Mouse (Mus musculus): ENCODE results near the gene Csf3r. TPM values are rescaled to one million over a fixed set of nuclear protein-coding genes. Genes with fewer than 3 reads are reported as not detected.
A peak's percentile ranks its signal among the peaks of the same experiment; 100 is the strongest.

Gene Csf3r
- polyA plus RNA-seq, 1 experiment: 39.2 TPM

DNA sequence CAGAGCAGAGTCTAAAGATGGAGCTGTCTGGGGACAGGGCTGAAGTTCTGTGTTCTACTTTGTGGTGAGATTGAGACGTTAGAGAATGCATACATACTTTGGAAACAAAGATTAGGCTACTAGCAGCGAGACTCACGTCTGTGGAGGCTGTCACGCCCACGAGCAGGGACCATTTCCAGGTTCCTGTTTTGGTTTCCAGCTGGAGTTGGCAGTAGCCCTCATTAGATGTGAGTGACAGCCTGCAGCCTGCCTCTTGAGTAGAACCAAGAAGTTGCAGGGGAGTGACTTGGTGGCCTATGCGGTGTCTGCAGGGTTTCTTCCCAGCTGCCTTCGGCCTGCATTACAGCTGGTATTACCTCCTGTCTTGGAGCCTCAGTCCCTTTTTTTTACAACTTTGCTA, 27.3 kb downstream of the Csf3r start:
- Histone ChIP-seq H3K4me3 (replicated peaks; ENCODE audit: extremely low read depth, low read depth, low read length) (no peak overlapping the region), H3K4me1 (ENCODE audit: control insufficient read depth, insufficient read depth, low read length) (peaks cover 3% of the 10 kb centered on the region; the same call in 1 of the 2 replicates)
- no peak for DNase-seq
- TF ChIP-seq CTCF (IDR thresholded peaks at IDR 0.05; ENCODE audit: insufficient read depth, low read length): no peak
- no peak for TF ChIP-seq POLR2A (IDR thresholded peaks at IDR 0.05; ENCODE audit: borderline replicate concordance, extremely low read depth, low read depth, low read length)
- WGBS: 57% methylated on average over 7 of the region's 7 CpGs

DNA sequence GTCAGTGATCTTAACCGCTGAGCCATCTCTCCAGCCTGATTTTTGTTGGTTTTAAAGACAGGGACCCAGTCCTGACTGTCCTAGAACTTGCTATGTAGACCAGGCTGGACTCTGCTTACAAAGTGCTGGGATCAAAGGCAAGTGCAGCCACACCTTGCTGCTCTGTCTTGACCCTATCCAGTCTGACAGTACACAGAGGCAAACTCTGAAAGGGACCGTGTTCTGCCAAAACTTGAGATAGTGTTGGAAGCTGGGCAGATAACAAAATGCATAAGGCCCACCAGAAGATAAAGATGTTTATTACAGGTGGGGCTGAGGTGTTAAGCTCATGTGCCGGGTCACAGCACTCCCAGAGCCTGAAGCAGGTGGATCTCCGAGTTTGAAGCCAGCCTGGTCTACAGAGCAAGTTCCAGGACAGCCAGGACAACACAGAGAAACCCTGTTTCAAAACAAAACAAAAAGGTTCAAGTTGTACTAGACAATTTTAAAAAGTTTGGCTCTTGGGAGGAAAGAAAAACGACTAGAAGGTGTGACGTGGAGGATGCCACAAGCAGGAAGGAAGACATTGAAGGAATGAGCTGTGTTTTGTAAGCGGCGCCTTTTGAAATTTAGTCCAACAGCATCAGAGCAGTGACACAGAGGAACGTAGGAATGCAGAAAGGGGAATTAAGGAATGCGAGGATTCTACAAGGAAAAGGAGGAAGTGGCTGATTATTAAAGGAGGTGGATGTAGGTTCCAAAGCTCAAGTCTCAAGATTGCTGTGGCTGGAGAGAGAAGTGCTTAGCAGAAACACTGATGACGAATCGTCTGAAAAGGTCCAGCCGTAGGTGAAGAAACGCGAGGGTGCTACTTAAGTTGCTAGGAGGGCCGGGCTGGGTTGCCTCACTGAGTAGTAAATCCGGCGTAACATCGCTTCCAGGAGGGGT, 33.1 kb downstream of the Csf3r start:
- Histone ChIP-seq H3K4me3 (replicated peaks; ENCODE audit: extremely low read depth, low read depth, low read length) (peak overlapping the region; percentile 74), H3K4me1 (ENCODE audit: control insufficient read depth, insufficient read depth, low read length) (0 out of 2 replicates have a peak, but pooled peaks cover 4% of the 10 kb centered on the region)
- no peak for TF ChIP-seq POLR2A (IDR thresholded peaks at IDR 0.05; ENCODE audit: borderline replicate concordance, extremely low read depth, low read depth, low read length)
- TF ChIP-seq CTCF (IDR thresholded peaks at IDR 0.05; ENCODE audit: insufficient read depth, low read length): no peak
- WGBS: 9% methylated on average over 19 of the region's 19 CpGs
- no peak for DNase-seq

DNA sequence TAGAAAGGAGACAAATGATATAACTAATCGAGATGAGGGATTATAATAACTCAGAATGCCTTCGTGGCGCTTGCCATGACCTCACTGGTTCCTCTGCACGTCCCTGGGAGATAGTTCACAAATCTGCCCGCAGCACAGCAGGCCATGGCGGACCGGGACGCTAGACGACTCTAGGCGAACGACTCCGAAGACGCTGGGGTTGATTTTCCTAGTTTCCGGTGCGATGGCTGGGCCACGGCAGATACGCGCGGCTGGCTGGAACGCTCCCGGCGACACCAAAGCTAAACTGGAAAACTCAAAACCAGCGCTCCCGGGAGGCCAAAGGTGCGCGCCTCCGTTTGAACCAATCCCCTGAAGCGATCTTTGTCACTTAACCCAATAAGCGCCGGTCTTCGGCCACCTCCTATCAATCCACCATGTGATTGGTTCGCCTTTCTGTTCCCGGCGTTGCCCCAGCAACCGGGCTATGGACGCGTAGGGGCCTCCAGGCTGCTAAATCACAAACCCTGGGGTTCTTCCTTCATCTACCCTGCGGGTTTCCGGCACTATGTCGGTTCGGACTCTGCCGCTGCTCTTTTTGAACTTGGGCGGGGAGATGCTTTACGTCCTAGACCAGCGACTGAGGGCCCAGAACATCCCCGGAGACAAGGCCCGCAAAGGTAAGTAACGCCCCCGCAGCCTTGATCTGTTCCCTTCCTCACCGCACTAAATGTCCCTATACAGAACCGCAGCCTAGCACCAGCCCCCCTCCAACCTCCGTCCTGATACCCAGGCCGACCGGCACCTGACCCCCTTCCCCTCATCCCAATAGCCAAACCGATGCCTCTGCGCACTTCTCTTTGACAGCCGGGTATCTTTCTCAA, 34.0 kb downstream of the Csf3r start, which contains the start of gene Oscp1:
TSS of gene Oscp1 (plus strand) at position 432 of the 863 bp plus-strand sequence.
- DNase-seq: peak; percentile 85
- WGBS: 1% methylated on average over 57 of the region's 57 CpGs
- TF ChIP-seq POLR2A (IDR thresholded peaks at IDR 0.05; ENCODE audit: borderline replicate concordance, extremely low read depth, low read depth, low read length) (0 out of 2 replicates have a peak, but pooled peaks have one; percentile 22), CTCF (IDR thresholded peaks at IDR 0.05; ENCODE audit: insufficient read depth, low read length) (no peak)
- Histone ChIP-seq H3K4me3 (replicated peaks; ENCODE audit: extremely low read depth, low read depth, low read length) (peak within 1 kb of the TSS; percentile 74), H3K4me1 (ENCODE audit: control insufficient read depth, insufficient read depth, low read length) (0 out of 2 replicates have a peak, but pooled peaks cover 4% of the 10 kb centered on the region)

DNA sequence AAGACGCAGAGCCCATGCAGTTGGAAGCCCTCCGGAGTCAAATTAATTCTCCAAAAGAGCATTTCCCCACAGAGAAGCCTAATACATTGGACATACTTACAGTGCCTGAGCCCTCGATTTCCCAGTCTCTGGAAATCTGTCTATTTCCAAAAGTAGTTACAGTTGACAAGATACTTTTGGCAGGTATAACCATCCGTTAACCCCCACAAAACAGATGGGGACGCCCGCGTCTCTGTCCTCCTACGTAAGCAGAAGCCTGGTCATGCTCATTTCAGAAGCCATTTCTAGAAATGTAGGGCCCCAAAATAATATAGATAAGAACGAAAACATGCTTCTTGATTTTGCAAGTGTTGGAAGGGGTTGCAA, 34.6 kb downstream of the Csf3r start:
- DNase-seq: no peak
- Histone ChIP-seq H3K4me1 (ENCODE audit: control insufficient read depth, insufficient read depth, low read length) (0 out of 2 replicates have a peak, but pooled peaks cover 4% of the 10 kb centered on the region), H3K4me3 (replicated peaks; ENCODE audit: extremely low read depth, low read depth, low read length) (peak overlapping the region; percentile 74)
- TF ChIP-seq POLR2A (IDR thresholded peaks at IDR 0.05; ENCODE audit: borderline replicate concordance, extremely low read depth, low read depth, low read length) (no peak), CTCF (IDR thresholded peaks at IDR 0.05; ENCODE audit: insufficient read depth, low read length) (no peak)
- 44% methylated on average over 9 of the region's 9 CpGs for WGBS

DNA sequence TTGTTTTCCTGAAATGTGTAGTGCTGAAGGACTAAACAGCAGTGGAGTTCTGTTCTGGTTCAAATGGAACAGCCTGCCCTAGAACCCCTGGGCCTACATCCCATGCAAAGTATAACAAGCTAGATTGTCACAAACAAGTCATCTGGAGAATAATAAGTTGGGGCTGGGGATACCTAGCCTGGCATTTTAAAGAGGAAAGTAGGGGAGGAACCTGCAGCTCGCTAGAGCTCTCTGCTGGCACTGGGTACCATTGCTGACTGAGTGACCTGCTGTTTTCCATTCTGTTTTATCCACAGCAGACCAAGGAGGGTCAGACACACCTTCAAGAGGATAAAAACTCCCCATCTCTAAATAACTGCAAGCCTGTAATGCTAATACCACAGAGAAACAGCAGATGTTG, 38.5 kb downstream of the Csf3r start:
- H3K4me1 ChIP-seq (ENCODE audit: control insufficient read depth, insufficient read depth, low read length): 0 out of 2 replicates have a peak, but pooled peaks cover 2% of the 10 kb centered on the region
- no peak for DNase-seq
- no peak overlapping the region for H3K4me3 ChIP-seq (replicated peaks; ENCODE audit: extremely low read depth, low read depth, low read length)
- WGBS: 50% methylated on average over 1 of the region's 1 CpGs
- TF ChIP-seq CTCF (IDR thresholded peaks at IDR 0.05; ENCODE audit: insufficient read depth, low read length) (no peak), POLR2A (IDR thresholded peaks at IDR 0.05; ENCODE audit: borderline replicate concordance, extremely low read depth, low read depth, low read length) (no peak)

DNA sequence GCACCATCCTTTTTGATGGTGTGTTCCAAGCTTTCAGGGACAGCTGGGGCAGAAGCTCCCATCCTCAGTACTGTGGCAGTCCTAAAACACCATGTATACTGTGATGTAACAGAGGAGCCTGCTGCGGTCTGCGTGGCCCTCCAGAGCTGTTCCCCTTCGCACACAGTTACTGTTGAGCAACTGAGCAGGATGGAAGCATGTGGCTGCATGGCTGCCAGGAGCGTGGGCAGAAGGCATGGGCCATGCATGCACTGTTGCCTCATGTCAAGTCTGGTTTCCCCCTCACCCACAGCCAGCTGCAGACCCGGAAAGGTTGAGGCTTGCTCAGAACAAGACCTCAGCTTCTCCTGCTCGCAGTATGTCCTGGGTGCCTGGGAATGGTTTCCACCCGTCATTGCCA, 40.9 kb downstream of the Csf3r start:
- H3K4me1 ChIP-seq (ENCODE audit: control insufficient read depth, insufficient read depth, low read length): no peaks in the 10 kb centered on the region
- H3K4me3 ChIP-seq (replicated peaks; ENCODE audit: extremely low read depth, low read depth, low read length): no peak overlapping the region
- DNase-seq: no peak
- 82% methylated on average over 7 of the region's 7 CpGs for WGBS
- TF ChIP-seq POLR2A (IDR thresholded peaks at IDR 0.05; ENCODE audit: borderline replicate concordance, extremely low read depth, low read depth, low read length) (no peak), CTCF (IDR thresholded peaks at IDR 0.05; ENCODE audit: insufficient read depth, low read length) (no peak)

DNA sequence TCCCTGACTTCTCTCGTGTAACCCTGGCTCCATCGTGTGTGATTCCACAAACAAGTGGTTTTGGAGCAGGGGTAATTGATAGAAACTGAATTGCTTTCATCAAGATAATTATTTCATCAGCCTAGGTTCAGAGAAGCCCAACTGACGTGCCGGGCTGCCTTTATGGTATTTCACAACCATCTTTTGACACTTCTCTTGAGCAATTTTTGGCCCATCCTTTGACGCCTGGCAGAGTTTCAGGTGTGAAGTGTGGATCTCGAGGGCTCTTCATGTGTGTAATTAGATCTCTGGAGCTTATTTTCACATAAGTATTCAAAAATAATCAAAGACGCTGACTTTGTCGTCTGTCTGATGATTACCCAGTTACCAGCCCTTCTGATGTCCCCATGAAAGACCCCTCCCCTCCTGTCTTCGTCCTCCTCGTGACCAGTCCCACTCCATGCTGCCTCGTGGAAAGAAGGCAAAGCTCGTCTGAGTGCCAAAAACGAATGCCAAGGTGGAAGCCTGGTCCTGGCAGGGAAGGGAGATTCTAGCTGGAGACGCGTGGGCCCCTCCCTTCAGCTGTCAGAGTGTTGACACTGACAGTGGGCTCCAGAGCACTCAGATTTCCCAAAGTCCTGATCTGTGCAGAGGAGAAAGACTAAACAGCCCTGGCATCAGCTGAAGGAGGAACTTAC, 43.2 kb downstream of the Csf3r start:
- DNase-seq: peak; percentile 69
- Histone ChIP-seq H3K4me3 (replicated peaks; ENCODE audit: extremely low read depth, low read depth, low read length) (no peak overlapping the region), H3K4me1 (ENCODE audit: control insufficient read depth, insufficient read depth, low read length) (no peaks in the 10 kb centered on the region)
- TF ChIP-seq POLR2A (IDR thresholded peaks at IDR 0.05; ENCODE audit: borderline replicate concordance, extremely low read depth, low read depth, low read length) (no peak), CTCF (IDR thresholded peaks at IDR 0.05; ENCODE audit: insufficient read depth, low read length) (no peak)
- WGBS: 40% methylated on average over 15 of the region's 15 CpGs

DNA sequence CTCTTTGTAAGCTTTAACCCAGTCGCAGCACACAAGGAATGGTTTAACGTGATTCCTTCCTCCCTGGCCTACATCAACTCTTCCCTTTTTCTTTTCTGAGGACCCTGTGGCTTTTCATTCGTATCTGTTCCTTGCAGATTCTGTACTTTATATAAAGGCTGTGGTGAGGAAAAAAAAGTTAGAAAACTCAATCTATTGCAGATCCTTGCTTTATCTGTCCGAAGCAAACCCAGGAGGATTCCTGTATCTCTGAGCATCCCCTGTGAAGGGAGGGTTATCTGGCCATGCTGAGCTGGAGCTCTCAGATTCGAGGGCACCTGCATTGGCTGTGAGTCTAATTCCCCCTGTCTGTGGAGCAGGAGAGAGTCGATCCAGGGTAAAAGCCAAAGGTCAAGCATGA, 44.5 kb downstream of the Csf3r start:
- DNase-seq: no peak
- WGBS: 81% methylated on average over 6 of the region's 6 CpGs
- Histone ChIP-seq H3K4me3 (replicated peaks; ENCODE audit: extremely low read depth, low read depth, low read length) (no peak overlapping the region), H3K4me1 (ENCODE audit: control insufficient read depth, insufficient read depth, low read length) (no peaks in the 10 kb centered on the region)
- TF ChIP-seq POLR2A (IDR thresholded peaks at IDR 0.05; ENCODE audit: borderline replicate concordance, extremely low read depth, low read depth, low read length) (no peak), CTCF (IDR thresholded peaks at IDR 0.05; ENCODE audit: insufficient read depth, low read length) (no peak)

DNA sequence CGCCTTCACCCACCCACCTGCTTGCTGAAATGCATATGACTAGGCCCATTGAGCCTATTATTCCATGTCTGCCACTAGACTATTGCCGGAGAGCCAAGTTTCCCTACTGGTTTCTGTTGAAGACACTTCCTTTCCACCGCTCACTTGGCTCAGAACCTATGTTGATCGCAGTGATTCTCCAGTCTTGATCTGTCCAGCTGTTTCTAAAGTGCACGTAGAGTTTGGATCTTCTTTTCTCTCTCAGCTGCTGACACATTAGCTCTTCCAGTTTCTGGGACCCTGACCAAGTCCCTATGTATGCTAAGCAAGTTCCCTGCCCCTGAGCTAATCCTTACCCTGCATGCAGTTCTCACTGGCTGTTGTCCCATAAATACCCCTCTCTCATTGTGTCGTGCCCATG, 53.5 kb downstream of the Csf3r start:
- TF ChIP-seq CTCF (IDR thresholded peaks at IDR 0.05; ENCODE audit: insufficient read depth, low read length): no peak
- TF ChIP-seq POLR2A (IDR thresholded peaks at IDR 0.05; ENCODE audit: borderline replicate concordance, extremely low read depth, low read depth, low read length): no peak
- Histone ChIP-seq H3K4me1 (ENCODE audit: control insufficient read depth, insufficient read depth, low read length) (no peaks in the 10 kb centered on the region), H3K4me3 (replicated peaks; ENCODE audit: extremely low read depth, low read depth, low read length) (no peak overlapping the region)
- DNase-seq: no peak
- WGBS: 72% methylated on average over 6 of the region's 6 CpGs

All from lung, adult 2 months (tissue).